Mouse (Mus musculus) NIH3T3 (cell line): ENCODE measurements around the gene Lemd2.
"Not testable (repeated sequence)": the region's sequence is repeated elsewhere in the genome, so short reads cannot be mapped to it uniquely, and the experiment has no call there.

Source experiments
- DNase-seq: peaks from one replicate; pipeline ENCODE4 v3.0.0-alpha.2; 2012; ENCODE audit warnings: low read depth

Lemd2 gene

GRCm38 (mm10) chr17:27204075-27204909, at the start of gene Lemd2:
Lemd2 (minus strand) TSS chr17:27204469.
- DNase-seq = peak; percentile 99

GRCm38 (mm10) chr17:27251150-27251549, 46.9 kb upstream of the Lemd2 start:
- no peak for DNase-seq

DNA sequence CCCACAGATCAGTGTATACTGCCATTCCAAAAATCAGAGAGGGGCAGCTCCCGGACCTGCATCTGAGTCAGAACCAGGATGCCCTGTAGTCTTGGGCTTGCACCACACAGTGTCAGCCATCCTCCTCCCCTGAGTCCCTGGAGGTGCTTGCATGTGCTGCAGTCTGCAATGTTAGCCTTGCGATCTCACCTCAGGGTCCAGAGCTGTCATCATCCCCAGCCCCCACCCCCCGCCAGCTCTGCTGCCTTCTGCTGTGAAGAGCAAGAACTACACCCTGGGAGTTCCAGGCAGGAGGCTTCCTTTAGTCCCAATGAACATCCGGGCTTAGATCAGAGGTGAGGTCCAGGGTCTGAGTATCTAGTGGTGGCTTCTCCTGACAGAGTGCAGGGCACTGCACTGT, 46.2 kb upstream of the Lemd2 start:
- DNase-seq = peak; percentile 38

- no peak for DNase-seq
These were observed 44.8 kb upstream of the Lemd2 start for GRCm38 (mm10) chr17:27249073-27249472.

DNA sequence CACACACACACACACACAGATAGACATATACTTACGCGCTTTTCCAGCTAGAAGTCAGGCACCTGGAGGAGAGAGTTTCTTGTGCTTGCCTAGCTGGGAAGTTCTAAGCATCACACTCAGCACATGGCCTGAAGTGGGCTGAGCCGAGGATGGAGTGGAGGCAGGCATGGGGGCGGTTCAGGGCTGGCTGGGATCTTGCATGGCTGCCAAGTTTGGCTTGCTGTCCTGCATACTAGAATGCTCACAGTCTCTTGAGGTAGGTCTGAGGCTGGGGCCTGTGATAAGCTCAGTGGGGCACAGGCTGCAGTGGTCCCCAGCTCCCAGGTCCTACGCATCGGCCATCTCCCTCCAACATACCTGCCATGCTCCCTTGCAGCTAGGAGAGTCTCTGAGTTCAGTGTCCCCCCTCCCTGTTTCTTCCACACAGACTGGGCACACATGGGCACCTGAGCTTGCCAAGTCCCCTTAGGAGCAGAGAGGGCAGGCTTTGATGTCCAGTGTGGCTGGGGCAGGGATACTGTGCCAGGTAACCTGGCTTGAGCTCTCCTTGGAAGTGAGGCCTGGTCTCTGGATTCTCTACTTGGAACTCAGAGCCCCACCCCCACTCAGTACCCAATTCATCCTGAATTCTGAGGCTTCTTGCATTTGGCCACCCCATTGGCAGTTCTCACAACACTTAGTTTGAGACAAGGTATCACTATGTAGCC, 43.6 kb upstream of the Lemd2 start:
- DNase-seq = peak; percentile 26

DNA sequence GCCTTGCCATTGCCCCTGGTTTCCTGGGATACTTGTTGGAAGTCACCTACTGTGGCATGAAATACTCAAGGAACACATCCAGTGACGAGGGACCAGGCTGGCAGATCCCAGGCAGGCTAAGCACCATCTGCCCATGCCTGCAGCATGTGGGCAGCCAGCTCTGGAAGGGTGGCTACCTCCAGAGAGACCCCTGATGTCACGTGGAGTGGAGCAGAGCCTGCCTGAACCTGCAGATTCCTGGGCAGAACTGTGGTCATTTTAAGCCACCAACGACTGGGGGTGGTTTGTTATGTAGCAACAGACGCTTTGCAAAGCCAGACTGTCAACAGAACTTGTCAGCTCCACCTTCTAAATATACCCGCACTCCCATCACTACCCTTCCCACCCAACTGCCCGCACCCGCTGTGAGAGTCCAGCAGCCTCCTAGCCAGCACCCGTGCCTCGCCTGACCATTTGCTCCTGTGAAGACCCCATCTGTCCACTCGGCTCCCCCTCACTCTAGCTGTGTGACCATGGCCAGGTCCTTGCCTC, 41.6 kb upstream of the Lemd2 start:
- no peak for DNase-seq

GRCm38 (mm10) chr17:27244912-27245311, 40.6 kb upstream of the Lemd2 start:
- no peak for DNase-seq

- peak; percentile 49 for DNase-seq
These were observed 38.2 kb upstream of the Lemd2 start for GRCm38 (mm10) chr17:27242194-27243189.

- DNase-seq = peak; percentile 57
These were observed 36.5 kb upstream of the Lemd2 start for GRCm38 (mm10) chr17:27240556-27241457.

GRCm38 (mm10) chr17:27239941-27240340, 35.7 kb upstream of the Lemd2 start:
- no peak for DNase-seq

DNA sequence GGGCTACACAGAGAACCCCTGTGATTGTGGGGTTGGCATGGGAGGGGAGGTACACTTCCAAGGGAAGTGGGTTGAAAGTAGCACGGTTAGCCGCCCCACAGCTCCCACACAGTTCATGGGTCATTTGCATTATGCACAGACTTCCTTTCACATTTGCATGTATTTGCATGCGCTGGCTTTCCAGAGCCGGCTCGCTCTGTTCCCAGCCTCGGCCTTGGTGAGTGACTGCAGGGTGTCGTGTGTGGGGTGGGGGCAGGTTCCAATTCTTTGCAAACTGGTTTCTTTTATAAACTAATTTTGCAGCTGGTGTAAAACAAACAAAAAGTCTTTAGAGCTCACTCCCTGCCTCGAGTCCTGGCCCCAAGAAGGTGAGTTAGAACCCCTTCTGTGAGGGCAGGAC, 34.4 kb upstream of the Lemd2 start:
- no peak for DNase-seq

DNA sequence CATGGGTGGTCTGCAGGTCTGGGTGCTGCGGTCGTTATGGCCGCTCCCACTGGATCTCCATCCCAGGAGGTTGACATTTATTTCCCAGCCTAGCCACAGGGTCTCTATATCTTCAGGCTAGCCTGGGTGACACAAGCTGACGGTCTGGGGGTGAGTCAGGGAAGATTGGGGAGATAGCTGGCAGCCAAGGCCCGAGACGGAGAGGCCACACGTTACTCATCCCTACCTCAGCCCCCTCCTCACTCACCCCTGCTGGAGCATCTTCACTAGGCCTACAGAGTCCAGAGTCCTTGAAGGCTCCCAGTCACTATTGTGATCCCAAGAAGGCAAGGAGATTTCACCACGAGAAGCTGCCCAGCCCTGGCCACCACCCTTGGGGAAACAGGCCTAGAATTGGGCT, 33.5 kb upstream of the Lemd2 start:
- no peak for DNase-seq

- no peak for DNase-seq
These were observed 29.0 kb upstream of the Lemd2 start for GRCm38 (mm10) chr17:27233298-27233697.

DNA sequence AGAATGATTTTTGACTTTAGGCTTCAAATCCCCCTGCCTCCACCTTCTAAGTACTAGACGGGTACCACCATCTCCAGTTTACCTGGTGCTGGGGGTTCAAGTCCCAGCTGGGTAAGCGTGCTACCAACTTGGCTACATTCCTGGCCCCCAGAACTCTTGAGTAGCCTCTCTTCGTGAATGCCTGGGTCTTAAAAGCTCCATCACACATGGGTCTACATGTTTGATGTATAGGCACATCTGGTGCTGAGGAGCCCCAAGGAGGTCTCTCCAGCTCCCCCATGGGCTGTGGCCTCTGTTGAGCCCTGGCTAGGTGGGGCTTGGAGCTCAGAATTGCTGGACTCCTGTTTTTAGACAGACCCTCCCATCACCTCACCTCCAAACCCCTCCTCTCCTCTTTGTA, 27.9 kb upstream of the Lemd2 start:
- DNase-seq = no peak

- not testable (repeated sequence) for DNase-seq
These were observed 27.3 kb upstream of the Lemd2 start for GRCm38 (mm10) chr17:27231586-27231985.

DNA sequence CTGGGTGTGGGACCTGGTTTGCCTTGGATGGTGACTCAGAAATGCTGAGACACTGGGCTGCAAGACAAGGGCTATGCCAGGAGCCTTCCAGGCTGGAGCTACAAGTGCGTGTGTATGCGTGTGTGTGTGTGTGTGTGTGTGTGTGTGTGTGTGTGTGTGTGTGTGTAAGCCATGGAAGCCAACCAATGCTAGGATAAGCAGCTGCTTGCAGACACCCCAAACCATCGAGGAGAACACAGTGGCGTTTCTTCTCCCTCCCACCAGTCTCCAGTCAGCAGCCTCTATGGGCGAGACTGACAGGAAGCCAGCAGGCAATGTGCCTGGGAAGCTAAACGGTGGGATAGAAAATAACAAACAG, 26.9 kb upstream of the Lemd2 start:
- DNase-seq = peak; percentile 25

DNA sequence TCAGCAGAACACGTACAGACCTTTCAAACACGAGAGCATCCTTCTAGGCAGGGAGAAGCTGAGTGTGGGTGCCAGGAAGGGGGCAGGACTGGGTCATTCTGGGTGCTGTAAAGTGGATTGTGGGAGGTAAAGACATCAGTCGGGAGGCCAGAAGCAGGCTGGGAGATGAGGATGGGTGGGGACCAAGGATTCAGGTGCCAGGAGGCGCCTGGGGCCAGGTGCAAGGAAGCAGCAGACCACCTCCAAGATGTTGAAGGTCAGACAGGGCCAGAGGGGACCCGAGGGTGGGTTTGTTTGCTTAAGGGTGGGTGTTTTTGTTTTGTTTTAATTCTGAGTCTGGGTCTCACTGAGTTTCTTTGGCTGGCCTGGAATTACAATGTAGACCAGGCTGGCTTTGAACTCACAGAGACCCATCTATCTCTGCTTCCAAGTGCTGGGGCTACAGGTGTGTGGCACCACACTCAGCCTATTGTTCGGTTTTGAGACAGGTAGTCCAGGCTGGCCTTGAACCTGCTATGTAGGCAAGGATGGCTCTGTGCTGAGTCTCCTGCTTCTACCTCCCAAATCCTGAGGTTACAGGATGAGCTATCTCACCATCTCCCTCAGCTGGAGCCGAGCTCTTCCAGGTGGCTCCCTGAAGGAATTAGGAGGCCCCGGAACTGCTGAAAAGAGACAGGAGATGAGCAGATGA, 26.3 kb upstream of the Lemd2 start:
- DNase-seq = no peak

DNA sequence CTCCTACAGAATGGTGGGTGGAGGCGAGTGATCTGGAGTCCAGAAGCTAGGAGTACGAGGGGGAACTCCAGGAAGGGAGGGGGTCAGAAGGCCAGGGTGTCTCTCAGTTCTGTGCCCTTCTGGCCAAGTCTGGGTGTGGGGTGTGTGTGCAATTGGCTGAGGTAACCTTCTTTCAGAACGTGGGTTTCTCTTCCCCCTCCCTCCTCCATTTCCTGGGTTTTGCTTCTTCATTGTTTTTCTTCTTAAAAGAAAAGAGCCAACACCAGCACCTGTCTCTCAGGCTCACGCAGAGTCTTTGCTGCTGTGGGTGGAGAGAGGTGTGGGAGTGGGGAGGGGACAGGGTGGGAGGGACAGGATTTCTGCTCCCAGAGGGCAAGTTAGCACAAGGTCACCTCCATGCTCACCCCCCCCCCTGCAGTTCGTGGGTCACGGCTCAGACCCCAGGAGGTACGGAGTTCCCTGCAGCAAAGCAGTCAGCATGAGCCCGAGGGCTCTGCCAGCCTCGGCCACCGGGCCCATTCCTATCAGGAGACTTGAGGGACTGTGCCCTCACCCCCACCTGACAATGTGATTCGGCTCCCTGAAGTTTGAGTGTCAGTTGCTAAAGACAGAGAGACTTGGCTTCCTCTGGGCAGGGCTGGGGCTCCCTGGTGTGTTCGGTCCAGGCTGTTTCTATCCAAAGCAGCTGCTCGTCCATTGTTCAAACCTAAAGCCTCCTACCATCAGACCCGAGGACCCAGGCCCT, 25.6 kb upstream of the Lemd2 start:
- DNase-seq = no peak

- DNase-seq = peak; percentile 88
These were observed 24.1 kb upstream of the Lemd2 start for GRCm38 (mm10) chr17:27228216-27228915.
